Mouse (Mus musculus) T-helper 2 cell (primary cell): Measurements from ENCODE around the gene Chn2.
"Not testable (repeated sequence)": the region's sequence is repeated elsewhere in the genome, so short reads cannot be mapped to it uniquely, and the experiment has no call there.

Experiments used
- in situ Hi-C: fragments of 300-600 bp; cut with MboI, MseI; formaldehyde crosslinking; loops from one replicate; pipeline ENCODE4 v1.15.1; 2025; ENCODE audit warnings: high pct_unique_total_duplicates

Chn2 gene

GRCm38 (mm10) chr6:54148844-54149526, 109.6 kb downstream of the Chn2 start:
- in situ Hi-C loops, result no loop called here

GRCm38 (mm10) chr6:54150821-54151220, 111.5 kb downstream of the Chn2 start:
- in situ Hi-C loops, result no loop called here

- in situ Hi-C loops, result no loop called here
Observed at GRCm38 (mm10) chr6:54151443-54152241, 112.3 kb downstream of the Chn2 start.

- in situ Hi-C loops, result no loop called here
Observed at GRCm38 (mm10) chr6:54157097-54157496, 117.7 kb downstream of the Chn2 start.

- in situ Hi-C loops, result no loop called here
Observed at GRCm38 (mm10) chr6:54158317-54158716, 119.0 kb downstream of the Chn2 start.

GRCm38 (mm10) chr6:54160677-54161076, 121.3 kb downstream of the Chn2 start:
- in situ Hi-C loops, result no loop called here

- in situ Hi-C loops, result no loop called here
Observed at GRCm38 (mm10) chr6:54161246-54161645, 121.9 kb downstream of the Chn2 start.

DNA sequence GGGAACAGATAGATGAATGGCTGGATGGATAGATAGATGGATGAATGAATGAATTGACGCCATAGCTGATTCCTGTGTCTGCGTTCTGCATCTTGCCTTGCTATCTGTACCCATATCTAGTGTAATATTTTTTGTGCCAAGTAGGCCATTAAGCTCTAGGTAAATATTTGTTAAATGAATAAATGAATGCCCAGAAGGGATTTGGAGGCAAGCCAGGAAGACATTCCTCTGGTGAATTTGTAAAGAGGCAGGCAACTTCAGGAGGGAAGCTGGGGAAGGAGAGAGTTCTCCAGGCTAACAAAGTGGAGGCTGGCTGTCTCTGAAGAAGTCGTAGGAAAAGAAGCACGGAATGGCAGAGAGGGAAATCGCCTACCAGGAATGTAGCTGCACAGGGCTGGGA, 123.0 kb downstream of the Chn2 start:
- in situ Hi-C loops, result no loop called here

- in situ Hi-C loops, result no loop called here
Observed at GRCm38 (mm10) chr6:54162786-54163185, 123.4 kb downstream of the Chn2 start.

GRCm38 (mm10) chr6:54163702-54164101, 124.3 kb downstream of the Chn2 start:
- in situ Hi-C loops, result no loop called here

GRCm38 (mm10) chr6:54164777-54165176, 125.4 kb downstream of the Chn2 start:
- in situ Hi-C loops, result no loop called here

GRCm38 (mm10) chr6:54165246-54165645, 125.9 kb downstream of the Chn2 start:
- in situ Hi-C loops, result no loop called here

DNA sequence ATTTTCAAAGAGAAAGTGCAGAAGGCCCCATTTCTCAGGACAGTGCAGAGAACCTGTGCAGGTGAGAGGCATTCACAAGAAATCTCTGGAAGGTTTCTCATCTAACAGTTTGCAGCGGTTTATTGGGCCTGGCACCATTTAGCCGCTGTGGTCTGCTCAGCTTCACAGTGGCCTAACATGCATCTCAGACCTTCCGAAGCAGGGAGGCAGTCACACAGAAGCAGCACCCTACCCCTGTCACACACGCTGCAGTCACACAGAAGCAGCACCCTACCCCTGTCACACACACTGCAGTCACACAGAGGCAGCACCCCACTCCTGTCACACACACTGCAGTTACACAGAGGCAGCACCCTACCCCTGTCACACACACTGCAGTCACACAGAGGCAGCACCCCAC, 126.5 kb downstream of the Chn2 start:
- in situ Hi-C loops, result no loop called here

- in situ Hi-C loops, result no loop called here
Observed at GRCm38 (mm10) chr6:54166991-54167546, 127.7 kb downstream of the Chn2 start.

- in situ Hi-C loops, result no loop called here
Observed at GRCm38 (mm10) chr6:54170286-54170894, 131.0 kb downstream of the Chn2 start.

DNA sequence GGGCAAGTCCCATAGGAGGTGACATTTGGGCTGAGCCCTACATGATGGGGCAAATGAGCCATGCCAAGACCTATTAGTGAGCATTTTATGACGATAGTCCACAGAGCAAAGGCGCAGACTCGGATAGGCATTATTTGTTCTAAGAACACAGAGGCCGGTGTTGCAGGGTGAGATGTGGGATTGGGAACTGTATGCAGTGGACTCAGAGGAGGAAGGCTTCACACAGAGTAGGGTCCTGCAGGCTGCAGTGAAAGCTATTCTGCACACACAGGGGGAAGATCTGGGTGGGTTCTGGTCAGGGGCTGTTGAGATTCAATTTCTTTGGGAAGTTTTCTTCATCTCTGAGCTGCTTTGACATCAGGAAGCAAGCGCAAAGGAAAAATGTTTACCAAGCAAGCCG, 132.0 kb downstream of the Chn2 start:
- in situ Hi-C loops, result no loop called here

- in situ Hi-C loops, result no loop called here
Observed at GRCm38 (mm10) chr6:54175473-54176215, 136.3 kb downstream of the Chn2 start.

- in situ Hi-C loops, result not testable (repeated sequence)
Observed at GRCm38 (mm10) chr6:54177081-54177480, 137.7 kb downstream of the Chn2 start.

- in situ Hi-C loops, result no loop called here
Observed at GRCm38 (mm10) chr6:54179056-54179873, 139.9 kb downstream of the Chn2 start.

GRCm38 (mm10) chr6:54179874-54180212, 140.5 kb downstream of the Chn2 start:
- in situ Hi-C loops, result no loop called here
